Comparison of ENCODE assay signal across 8 mouse cellular contexts in genomic region chr7:118448134-118448967, GRCm38 (mm10). TPM values are rescaled to one million over a fixed set of nuclear protein-coding genes. Genes with fewer than 3 reads are reported as not detected.
DNase-seq lines count a peak whose midpoint lies in the region; ATAC-seq and TF ChIP-seq lines count a peak whose summit lies in the region.

Gene Syt17, minus strand, starts transcription at chr7:118448222.

- 0 out of 2 replicates have a peak, but pooled peaks have one; percentile 37 for ATAC-seq in heart, embryonic 13.5 days (ENCODE audit: extremely low read depth, insufficient number of reproducible peaks, low FRiP score, low TSS enrichment)
- ATAC-seq in kidney, postnatal 0 days (replicated peaks; ENCODE audit: low FRiP score, low read depth) = peak; percentile 73
- ATAC-seq in liver, embryonic 13.5 days (ENCODE audit: low read depth) = peak; percentile 48
- ATAC-seq in neural tube, embryonic 12.5 days (ENCODE audit: low FRiP score, low read depth) = peak; percentile 69

- no peaks in the 10 kb centered on the region for H3K79me2 ChIP-seq in C2C12 (ENCODE audit: control insufficient read depth, insufficient read depth)

- no peaks in the 10 kb centered on the region for H3K9me3 ChIP-seq in heart, embryonic 13.5 days
- no peaks in the 10 kb centered on the region for H3K9me3 ChIP-seq in kidney, postnatal 0 days (replicated peaks; ENCODE audit: low read length)
- no peaks in the 10 kb centered on the region for H3K9me3 ChIP-seq in liver, embryonic 13.5 days (replicated peaks)
- H3K9me3 ChIP-seq in neural tube, embryonic 12.5 days = no peaks in the 10 kb centered on the region

- peak within 1 kb of the TSS; percentile 63 for H3ac ChIP-seq in C2C12 (ENCODE audit: control insufficient read depth, insufficient read length, low read depth)

- under 1% methylated on average over 57 of the region's 58 CpGs for WGBS in heart, embryonic 13.5 days
- WGBS in kidney, postnatal 0 days = 1% methylated on average over 55 of the region's 58 CpGs
- under 1% methylated on average over 58 of the region's 58 CpGs for WGBS in liver, embryonic 13.5 days (ENCODE audit: insufficient replicate concordance)
- WGBS in neural tube, embryonic 12.5 days = under 1% methylated on average over 58 of the region's 58 CpGs

- no peaks in the 10 kb centered on the region for H3K79me3 ChIP-seq in C2C12 (ENCODE audit: low read depth)

- peak within 1 kb of the TSS; percentile 79 for H3K4me2 ChIP-seq in heart, embryonic 13.5 days
- peak within 1 kb of the TSS; percentile 93 for H3K4me2 ChIP-seq in kidney, postnatal 0 days (ENCODE audit: low read length)
- H3K4me2 ChIP-seq in liver, embryonic 13.5 days = peak within 1 kb of the TSS; percentile 71
- peak within 1 kb of the TSS; percentile 86 for H3K4me2 ChIP-seq in neural tube, embryonic 12.5 days (replicated peaks)

- peak within 1 kb of the TSS; percentile 36 for H3K4me3 ChIP-seq in C2C12 (ENCODE audit: insufficient read depth, poor library complexity, severe bottlenecking)
- peak within 1 kb of the TSS; percentile 62 for H3K4me3 ChIP-seq in bone marrow macrophage, adult 2 months (ENCODE audit: insufficient read depth, low read length)
- peak within 1 kb of the TSS; percentile 53 for H3K4me3 ChIP-seq in embryonic fibroblast, embryonic 13.5 days (ENCODE audit: insufficient read depth, low read length)
- H3K4me3 ChIP-seq in heart, embryonic 13.5 days = peak within 1 kb of the TSS; percentile 59
- peak within 1 kb of the TSS; percentile 64 for H3K4me3 ChIP-seq in kidney, postnatal 0 days (replicated peaks; ENCODE audit: low read depth, low read length)
- peak within 1 kb of the TSS; percentile 56 for H3K4me3 ChIP-seq in liver, embryonic 13.5 days (replicated peaks)
- peak within 1 kb of the TSS; percentile 61 for H3K4me3 ChIP-seq in neural tube, embryonic 12.5 days

- no peaks in the 10 kb centered on the region for H3K27me3 ChIP-seq in C2C12 (ENCODE audit: control insufficient read depth, insufficient read depth, insufficient read length)
- H3K27me3 ChIP-seq in heart, embryonic 13.5 days (replicated peaks) = peaks cover 78% of the 10 kb centered on the region
- no peaks in the 10 kb centered on the region for H3K27me3 ChIP-seq in kidney, postnatal 0 days (ENCODE audit: insufficient read depth, low read length)
- peaks cover 59% of the 10 kb centered on the region for H3K27me3 ChIP-seq in liver, embryonic 13.5 days
- H3K27me3 ChIP-seq in neural tube, embryonic 12.5 days (replicated peaks) = peaks cover 9% of the 10 kb centered on the region; the same call in 1 of the 2 replicates

- peak within 1 kb of the TSS; percentile 76 for H3K9ac ChIP-seq in heart, embryonic 13.5 days
- peak within 1 kb of the TSS; percentile 55 for H3K9ac ChIP-seq in kidney, postnatal 0 days (ENCODE audit: low read depth, low read length)
- H3K9ac ChIP-seq in liver, embryonic 13.5 days = no peak within 1 kb of the TSS
- peak within 1 kb of the TSS; percentile 65 for H3K9ac ChIP-seq in neural tube, embryonic 12.5 days

- TF ChIP-seq CTCF in C2C12 (IDR thresholded peaks at IDR 0.05; ENCODE audit: control insufficient read depth, insufficient read depth, insufficient read length) = peak; percentile 96
- TF ChIP-seq CTCF in bone marrow macrophage, adult 2 months (IDR thresholded peaks at IDR 0.05; ENCODE audit: low read depth, low read length) = peak; percentile 86
- TF ChIP-seq CTCF in embryonic fibroblast, embryonic 13.5 days (IDR thresholded peaks at IDR 0.05; ENCODE audit: borderline replicate concordance, insufficient read depth, low read length) = peak; percentile 88
- TF ChIP-seq CTCF in kidney, postnatal 0 days (IDR thresholded peaks at IDR 0.05; ENCODE audit: low read depth) = peak; percentile 78

- H3K27ac ChIP-seq in bone marrow macrophage, adult 2 months (ENCODE audit: insufficient read depth, low read depth, low read length) = no peak within 1 kb of the TSS
- H3K27ac ChIP-seq in embryonic fibroblast, embryonic 13.5 days (ENCODE audit: insufficient read depth, low read length) = no peak within 1 kb of the TSS
- no peak within 1 kb of the TSS for H3K27ac ChIP-seq in heart, embryonic 13.5 days (replicated peaks)
- H3K27ac ChIP-seq in kidney, postnatal 0 days = peak within 1 kb of the TSS; percentile 68; the same call in 1 of the 2 replicates
- H3K27ac ChIP-seq in liver, embryonic 13.5 days = no peak within 1 kb of the TSS
- no peak within 1 kb of the TSS for H3K27ac ChIP-seq in neural tube, embryonic 12.5 days

- DNase-seq in kidney, postnatal 0 days (ENCODE audit: low spot score) = peak; percentile 77
- DNase-seq in liver, embryonic 13.5 days = peak; percentile 5
- DNase-seq in thymus, postnatal 25 days = peak; percentile 8

- no peak for TF ChIP-seq POLR2A in bone marrow macrophage, adult 2 months (IDR thresholded peaks at IDR 0.05; ENCODE audit: borderline replicate concordance, low read depth, low read length)
- TF ChIP-seq POLR2A in embryonic fibroblast, embryonic 13.5 days (IDR thresholded peaks at IDR 0.05; ENCODE audit: low read depth, low read length) = no peak

- peaks cover 6% of the 10 kb centered on the region for H3K4me1 ChIP-seq in bone marrow macrophage, adult 2 months (ENCODE audit: control insufficient read depth, insufficient read depth, low read length)
- H3K4me1 ChIP-seq in embryonic fibroblast, embryonic 13.5 days (ENCODE audit: control insufficient read depth, insufficient read depth, low read length) = peaks cover 4% of the 10 kb centered on the region
- peaks cover 22% of the 10 kb centered on the region for H3K4me1 ChIP-seq in heart, embryonic 13.5 days
- H3K4me1 ChIP-seq in kidney, postnatal 0 days (replicated peaks; ENCODE audit: insufficient read depth, low read length) = peaks cover 9% of the 10 kb centered on the region; the same call in 1 of the 2 replicates
- peaks cover 14% of the 10 kb centered on the region for H3K4me1 ChIP-seq in liver, embryonic 13.5 days (replicated peaks)
- peaks cover 21% of the 10 kb centered on the region for H3K4me1 ChIP-seq in neural tube, embryonic 12.5 days

- no peaks in the 10 kb centered on the region for H3K36me3 ChIP-seq in C2C12 (ENCODE audit: control insufficient read depth, insufficient read depth)
- H3K36me3 ChIP-seq in heart, embryonic 13.5 days = no peaks in the 10 kb centered on the region
- no peaks in the 10 kb centered on the region for H3K36me3 ChIP-seq in kidney, postnatal 0 days (ENCODE audit: insufficient read depth, low read length)
- H3K36me3 ChIP-seq in liver, embryonic 13.5 days = no peaks in the 10 kb centered on the region
- H3K36me3 ChIP-seq in neural tube, embryonic 12.5 days = no peaks in the 10 kb centered on the region

TF ChIP-seq in C2C12, 6 proteins besides CTCF, POLR2A, EP300 and RAD21:
- TF ChIP-seq CEBPB (IDR thresholded peaks at IDR 0.05; ENCODE audit: low read depth) (no peak), USF1 (IDR thresholded peaks at IDR 0.05; ENCODE audit: low read depth) (no peak), MYOD1 (IDR thresholded peaks at IDR 0.05; ENCODE audit: control insufficient read depth, insufficient read length, low read depth) (no peak), FOSL1 (IDR thresholded peaks at IDR 0.05; ENCODE audit: insufficient read depth, low read length, poor library complexity, severe bottlenecking) (no peak), MAX (IDR thresholded peaks at IDR 0.05) (no peak), MYOG (IDR thresholded peaks at IDR 0.05; ENCODE audit: control insufficient read depth, extremely low read depth, insufficient read length) (no peak)

RNA-seq across cellular contexts. Expression of gene Syt17, which starts in this region (rescaled TPM):
- polyA plus RNA-seq in C2C12 (2012; fragmentation: generic; extraction: Trizol) = 5.3 TPM
- polyA plus RNA-seq in bone marrow macrophage, adult 2 months (2012; ENCODE audit: insufficient read depth, insufficient read length, missing spikeins) = not detected in 2 replicates
- 1.4 and 2.4 TPM in 2 replicates for polyA plus RNA-seq in embryonic fibroblast, embryonic 13.5 days (2011; ENCODE audit: insufficient read length, low read depth, missing spikeins)
- polyA plus RNA-seq in heart, embryonic 13.5 days (2015; fragmentation: Nextera tagmentation; extraction: Ambion mirVana) = 0.82 and 1.7 TPM in 2 replicates
- 13.6 and 13.8 TPM in 2 replicates for polyA plus RNA-seq in kidney, postnatal 0 days (2015; fragmentation: Nextera tagmentation; extraction: Ambion mirVana)
- polyA plus RNA-seq in liver, embryonic 13.5 days (2015; fragmentation: Nextera tagmentation; extraction: Ambion mirVana) = 0.07 and 0.20 TPM in 2 replicates
- 7.2 and 8.2 TPM in 2 replicates for polyA plus RNA-seq in neural tube, embryonic 12.5 days (2016; fragmentation: Nextera tagmentation; extraction: Ambion mirVana)

Comparison
In these comparisons a context has a peak if more than half of its experiments do, and no peak if none do; other contexts are left out.
1. Peak in DNase-seq, ATAC-seq, H3K4me3 ChIP-seq and H3K4me2 ChIP-seq in liver, embryonic 13.5 days; RNA of the gene not detected or under 1 TPM.
2. DNase-seq: peak in every context shown above with its lines; median percentile 77 in kidney, postnatal 0 days; 8 in thymus, postnatal 25 days; 5 in liver, embryonic 13.5 days.